Mouse (Mus musculus) kidney, postnatal 10 days (tissue): ENCODE results near the gene Lrrc32.

Experiments
- DNase-seq: peaks from one replicate; pipeline ENCODE4 v3.0.0; 2021; ENCODE audit warnings: mixed read lengths

The Lrrc32 gene

DNA sequence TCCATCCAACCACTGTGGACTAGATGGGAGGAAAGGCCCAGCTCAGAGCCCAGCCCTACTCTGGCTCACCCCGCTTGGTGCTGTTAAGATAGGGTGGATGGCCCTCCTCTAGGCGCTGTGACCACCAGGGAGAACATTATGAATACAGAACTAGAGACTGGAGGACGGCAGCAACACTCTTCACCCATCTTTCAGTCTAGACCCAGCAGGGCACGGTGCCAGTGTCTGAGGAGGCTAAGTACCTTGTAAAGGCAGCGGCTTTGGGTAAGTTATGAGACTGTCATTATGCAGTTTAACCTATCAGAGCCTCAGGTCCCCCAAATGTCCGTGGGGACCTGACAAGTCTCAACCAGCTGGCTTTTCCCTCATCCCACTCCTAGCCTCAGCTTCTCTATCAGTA, at the start of gene Lrrc32:
Gene Lrrc32, plus strand, starts transcription at position 153 of the 400 bp plus-strand sequence.
- peak; percentile 59 for DNase-seq

DNA sequence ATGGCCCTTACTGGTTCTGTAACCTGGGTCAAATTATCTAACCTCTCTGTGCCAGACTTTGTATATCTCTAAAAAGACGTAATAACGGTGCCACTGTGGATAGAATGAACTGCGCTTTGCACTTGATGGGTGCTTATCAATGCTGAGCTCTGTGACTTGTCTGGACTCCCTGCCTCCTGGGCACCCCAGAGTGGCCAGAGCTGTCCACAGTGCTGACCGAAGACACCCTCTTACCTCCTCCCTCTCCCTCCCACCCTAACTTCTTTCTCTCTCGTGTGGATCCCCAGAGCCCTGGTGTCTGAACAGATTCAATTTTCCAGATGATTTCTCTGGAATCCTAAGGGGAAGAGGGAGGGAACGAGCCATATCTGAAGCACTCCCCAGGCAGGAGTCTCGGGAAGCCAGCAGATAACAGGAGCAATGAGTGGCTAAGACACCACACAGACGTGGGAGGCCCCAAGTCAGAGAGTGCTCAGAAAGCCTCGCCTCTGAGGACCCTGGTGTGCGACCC, 49.1 kb upstream of the Lrrc32 start, which contains the start of gene Gucy2d:
Gene Gucy2d, plus strand, starts transcription at position 461 of the 511 bp plus-strand sequence.
- peak; percentile 57 for DNase-seq

DNA sequence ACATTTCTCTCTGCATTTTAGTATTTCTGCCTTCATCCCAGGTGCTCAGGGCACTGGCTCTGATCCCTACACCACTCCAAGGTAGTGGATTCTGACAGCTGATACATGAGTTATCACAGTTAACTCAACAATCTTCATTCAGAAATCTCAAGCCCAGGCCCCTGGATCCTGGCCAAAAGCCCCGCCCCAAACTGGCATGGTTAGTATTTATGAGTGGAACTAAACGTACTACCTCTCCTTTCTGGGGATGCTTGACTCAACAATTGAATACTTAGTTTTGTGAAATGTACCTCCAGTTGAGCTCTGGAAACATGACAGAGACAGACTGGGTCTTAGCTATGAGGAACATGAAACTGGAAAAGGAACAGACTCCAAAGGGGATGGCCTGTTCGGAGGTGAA, 42.2 kb upstream of the Lrrc32 start:
- DNase-seq = no peak

DNA sequence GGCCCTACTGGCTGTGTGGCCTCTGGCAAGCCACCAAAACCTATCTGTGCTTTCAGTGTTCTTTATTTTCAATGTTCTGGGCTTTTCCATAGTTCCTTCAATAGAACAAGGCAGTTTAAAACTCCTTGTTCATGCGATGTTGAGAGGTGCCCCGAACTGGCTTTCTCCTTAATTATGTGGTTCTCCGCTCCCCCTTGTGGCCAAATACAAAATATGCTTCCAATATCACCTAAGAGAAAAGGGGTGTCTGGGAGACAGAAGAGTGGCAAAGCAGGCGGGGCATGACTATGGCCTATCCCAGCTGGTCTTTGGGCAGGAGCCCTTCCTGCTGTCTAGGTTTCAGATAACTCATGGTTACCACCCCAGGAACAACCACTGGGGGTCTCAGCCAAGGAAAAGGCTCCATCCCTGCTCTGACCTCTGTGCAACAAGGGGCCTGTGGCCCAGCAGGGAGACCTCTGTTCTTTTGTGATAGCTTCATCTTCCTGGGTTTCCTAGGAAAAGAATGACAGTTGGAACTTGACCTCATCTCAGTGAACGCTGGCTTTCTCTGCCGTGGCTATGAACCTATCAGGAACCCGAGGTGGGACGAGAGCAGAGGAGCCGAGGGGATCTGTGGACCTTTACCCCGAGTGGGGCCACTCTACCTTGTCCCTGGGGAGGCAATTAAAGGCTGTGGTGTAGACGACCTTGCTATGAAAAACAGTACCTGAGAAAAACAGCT, 41.3 kb upstream of the Lrrc32 start:
- peak; percentile 34 for DNase-seq

DNA sequence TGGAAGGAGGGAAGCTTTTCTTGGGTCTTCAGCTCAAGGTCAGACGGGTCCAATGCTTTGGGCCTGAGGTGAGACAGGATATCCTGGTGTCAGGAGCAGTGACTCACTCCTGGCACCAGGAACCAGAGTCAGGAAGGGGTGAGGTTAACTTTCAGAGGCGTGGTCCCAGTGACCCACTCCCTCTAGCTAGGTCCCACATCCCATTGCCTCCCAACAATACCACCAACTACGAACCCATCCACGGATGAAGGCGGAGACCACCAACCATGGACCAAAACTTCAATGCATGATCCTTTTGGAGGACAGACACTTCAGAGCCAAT, 40.8 kb upstream of the Lrrc32 start:
- no peak for DNase-seq

DNA sequence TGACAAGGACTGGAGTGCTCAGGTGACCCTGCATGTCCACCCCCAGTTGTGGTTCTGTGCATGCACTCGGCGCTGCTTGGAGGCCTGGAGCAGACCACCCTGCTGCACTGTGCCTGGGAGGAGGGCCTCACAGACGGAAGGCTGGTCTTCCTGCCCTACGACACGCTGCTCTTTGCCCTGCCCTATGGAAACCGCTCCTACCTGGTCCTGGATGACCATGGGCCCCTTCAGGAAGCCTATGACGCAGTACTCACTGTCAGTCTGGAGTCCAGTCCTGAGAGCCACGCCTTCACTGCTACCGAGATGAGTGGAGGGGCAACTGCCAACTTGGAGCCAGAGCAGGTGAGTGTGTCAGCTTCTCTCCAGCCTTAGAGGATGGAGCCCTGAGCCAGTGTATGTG, 39.4 kb upstream of the Lrrc32 start:
- DNase-seq = no peak

DNA sequence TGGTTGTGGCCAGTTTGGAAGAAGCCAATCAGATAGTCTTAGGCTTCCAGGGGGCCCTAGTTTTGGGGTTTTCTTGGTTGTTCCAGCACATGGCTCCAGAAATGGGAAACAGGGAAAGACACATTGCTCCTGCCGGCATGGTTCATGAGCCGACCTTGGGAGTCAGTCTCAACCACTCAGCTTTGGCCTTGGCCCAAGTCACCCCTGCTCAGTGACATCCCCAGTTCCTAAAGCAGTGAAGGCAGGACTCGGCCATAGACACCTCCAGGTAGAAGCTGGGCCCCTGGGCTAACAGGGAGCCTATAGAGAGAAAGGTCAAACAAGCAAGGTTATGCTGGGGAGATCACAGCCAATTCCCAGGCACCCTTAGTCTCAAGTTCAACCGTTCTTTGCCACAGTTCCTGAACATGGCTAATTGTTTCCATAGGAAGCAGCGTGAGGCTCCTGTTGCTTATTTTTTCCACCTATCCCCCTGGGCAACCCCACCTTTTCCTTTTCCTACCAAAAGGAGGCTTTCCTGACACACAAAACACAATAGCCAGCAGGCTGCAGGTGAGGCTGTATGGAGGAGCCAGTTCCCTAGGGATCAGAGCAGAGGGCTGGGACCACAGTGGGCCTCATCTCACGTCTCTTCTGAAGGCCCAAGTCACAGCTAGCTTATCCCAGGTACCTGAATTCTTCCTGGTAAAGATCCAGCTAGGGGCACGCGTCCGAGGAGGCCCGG, 34.5 kb upstream of the Lrrc32 start:
- DNase-seq = no peak

DNA sequence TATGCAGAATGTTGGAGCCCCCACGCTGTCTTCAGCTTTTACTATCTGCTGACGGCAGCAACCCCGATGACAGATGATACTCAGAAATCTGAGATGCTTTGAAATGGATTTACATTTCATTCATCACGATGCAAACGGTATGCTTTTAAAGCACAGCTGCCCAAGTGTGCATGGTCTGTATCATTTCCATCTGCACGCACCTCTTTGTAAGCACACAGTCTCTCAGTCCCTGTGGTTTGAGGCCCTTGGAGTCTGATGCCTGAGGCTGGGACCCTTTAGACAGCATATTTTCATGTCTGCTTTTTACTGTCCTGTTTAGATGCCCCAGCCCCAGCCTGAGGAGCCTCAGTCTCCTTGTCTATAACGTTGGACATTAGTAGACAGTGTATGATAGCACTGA, 28.8 kb upstream of the Lrrc32 start:
- no peak for DNase-seq

DNA sequence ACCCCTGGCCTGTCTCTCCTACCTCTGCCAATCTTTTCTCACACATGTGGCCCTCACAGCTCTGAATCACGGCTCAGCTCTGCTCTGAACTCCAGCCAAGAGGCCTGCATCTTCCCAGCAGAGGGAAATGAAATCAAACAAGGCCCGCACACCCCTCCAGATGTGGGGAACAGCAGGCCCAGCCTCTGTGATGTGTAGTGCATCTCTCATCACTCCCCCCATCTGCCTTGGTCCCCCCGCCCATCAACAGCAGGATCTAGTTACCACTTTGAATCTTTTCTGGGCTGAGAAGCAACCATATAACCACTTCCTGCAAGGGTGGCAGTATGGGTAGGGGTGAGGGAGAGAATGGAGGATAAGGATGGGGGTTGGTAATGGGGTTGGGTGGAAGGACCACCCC, 20.0 kb upstream of the Lrrc32 start:
- DNase-seq = no peak

DNA sequence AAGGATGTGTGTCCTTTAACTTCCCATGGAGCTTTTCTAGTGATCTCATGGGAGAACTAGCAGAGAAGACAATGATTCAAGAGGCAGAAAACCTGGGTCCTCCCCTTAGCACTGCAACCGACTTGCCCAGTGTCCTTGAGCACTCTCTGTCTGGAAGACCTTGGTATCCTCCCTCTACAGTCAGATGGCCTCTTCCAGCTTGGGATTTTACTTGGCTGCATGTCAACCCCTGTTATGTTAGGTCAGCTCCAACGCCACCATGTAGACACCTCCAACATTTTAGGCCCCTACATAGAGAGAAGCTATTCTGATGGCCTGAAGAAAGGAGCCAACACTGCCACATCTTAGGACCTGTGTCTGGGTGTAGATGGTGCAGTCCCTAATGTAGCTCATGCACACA, 16.6 kb upstream of the Lrrc32 start:
- no peak for DNase-seq

DNA sequence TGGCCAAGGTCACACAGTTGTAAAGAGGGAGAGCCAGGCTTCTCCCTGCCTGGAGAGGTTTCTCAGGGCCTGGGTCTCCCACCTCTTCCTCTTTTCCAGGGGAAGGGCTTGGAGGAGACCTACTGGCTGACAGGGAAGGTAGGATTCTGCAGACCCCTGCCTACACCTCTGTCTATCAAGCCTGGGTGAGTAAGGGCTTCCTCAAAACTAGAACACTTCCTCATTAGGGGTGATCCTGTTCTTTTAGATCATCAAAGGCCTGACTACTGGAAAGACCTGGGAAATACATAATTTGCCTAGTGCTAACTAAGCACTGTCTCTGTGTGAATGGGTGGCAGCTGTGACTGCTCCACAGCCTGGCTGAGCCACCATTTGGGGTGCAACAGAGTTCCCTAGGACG, 14.5 kb upstream of the Lrrc32 start:
- no peak for DNase-seq

DNA sequence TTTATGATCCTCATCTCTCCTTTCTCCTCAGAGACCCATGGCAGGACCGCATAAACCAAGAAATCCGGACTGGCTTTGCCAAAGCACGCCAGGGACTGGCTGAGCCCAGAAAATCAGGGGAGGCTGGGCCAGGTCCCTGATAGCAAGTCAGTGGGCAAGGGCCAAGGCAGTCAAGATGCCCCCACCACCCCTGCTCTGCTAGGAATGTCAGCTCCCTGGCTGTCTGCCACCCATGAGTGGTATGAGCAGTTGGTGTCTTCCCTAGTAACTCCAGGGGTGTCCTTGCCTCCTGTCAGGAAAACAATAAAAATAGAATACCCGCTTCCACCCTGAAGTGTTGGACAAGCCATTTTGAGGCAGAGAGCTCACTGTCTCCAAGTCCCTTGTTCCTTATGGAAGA, 11.9 kb upstream of the Lrrc32 start:
- DNase-seq = no peak

DNA sequence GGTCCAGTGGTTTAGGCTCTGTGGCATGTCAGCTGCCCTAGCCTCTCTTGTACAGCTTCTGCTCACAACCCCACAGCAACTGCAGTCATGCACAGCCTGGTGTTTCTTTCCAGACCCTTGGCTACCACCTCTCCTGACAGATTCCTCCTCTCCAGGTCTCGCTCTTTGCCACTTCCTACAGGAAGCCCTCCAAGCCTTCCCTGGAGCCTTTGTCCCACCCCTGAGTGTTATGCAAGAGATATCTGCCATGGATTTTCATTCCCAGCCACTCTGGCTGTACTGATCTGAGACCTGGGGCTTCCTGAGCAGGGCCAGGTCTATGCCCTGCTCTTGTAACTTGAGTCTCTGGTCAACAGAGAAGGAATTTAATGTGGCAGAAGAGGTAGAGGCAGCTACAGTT, 8.6 kb upstream of the Lrrc32 start:
- DNase-seq = peak; percentile 10

DNA sequence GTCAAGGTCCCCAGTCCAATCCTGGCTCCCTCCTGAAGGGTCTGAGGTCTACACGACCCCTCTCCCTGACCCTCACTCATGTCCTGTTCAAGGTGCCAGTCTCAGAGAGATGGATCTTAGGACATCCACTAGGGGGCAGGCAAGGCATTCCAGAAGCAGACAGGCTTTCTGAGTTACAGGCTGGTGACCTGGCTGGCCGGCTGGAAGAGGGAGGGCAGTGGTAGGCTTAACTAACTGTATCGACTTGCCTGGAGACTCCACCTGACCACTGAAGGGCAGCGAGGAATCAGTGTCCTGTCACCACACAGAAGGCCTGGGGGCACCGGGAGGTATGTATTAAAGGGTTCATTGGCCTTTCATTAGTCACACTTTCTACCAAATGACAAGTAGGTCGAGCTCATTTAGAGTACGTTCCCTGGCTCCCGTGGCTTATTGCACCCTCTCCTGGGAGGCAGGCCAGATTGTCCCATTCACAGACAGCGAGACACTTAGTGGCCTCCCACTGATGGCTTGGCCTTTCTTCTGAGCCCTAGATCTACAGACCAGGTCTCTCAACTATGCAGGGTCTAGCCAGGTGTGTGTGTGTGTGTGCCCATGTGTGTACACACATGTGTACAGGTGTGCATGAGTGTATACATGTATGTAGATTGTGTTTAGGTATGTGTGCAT, 7.9 kb upstream of the Lrrc32 start:
- DNase-seq = peak; percentile 90

DNA sequence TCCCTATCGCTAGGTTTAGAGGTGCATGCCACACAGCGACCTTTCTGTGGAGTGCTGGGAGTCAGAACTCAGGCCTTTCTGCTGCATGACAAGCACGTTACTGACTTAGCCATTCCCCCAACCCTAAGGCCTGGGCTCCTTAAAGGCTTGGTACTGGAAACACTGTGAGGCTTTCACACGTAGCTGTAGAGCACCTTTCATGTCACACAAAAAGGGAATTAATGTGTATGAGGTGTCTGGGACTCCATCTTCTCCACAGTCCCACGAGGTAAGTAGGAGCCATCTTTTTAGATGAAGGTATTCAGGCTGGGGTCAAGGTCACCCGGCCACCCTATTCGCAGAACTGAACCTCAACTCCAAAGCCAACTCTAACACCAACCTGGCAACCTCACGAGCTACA, 7.2 kb upstream of the Lrrc32 start:
- peak; percentile 10 for DNase-seq

DNA sequence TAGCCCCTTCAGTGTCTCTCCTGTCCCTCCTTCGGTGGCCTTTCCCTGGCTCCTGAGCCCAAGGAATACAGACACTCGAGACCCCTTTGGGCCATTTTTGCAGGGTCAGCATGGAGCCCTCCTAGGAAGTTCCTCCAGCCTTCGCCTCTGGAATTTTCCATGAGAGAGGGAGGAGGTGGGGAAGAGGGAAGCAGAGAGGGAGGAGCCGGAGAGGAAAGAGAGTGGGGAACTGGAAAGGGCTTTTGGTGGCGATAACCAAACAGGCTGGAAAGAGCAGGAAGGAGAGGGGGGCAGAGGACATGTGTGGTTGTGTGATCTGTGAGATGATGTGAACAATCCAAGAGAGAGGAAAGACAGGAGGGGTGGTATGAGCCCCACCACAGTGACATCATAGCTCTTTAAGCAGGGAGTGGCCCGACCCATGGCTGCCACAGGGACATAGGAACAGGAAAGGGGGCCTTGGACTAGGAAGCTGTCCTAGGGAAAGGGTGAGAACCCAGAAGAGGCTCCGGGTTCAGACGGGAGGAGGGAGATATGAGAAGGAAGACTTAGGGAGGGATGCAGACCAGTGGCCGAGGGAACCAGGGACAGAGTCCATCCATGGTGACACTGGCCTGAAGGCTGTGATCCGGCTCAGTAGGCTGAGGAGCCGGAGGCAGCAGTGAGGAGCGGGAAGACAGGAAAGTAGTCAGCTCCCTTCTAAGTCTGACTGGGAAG, 6.4 kb upstream of the Lrrc32 start:
- DNase-seq = peak; percentile 58

DNA sequence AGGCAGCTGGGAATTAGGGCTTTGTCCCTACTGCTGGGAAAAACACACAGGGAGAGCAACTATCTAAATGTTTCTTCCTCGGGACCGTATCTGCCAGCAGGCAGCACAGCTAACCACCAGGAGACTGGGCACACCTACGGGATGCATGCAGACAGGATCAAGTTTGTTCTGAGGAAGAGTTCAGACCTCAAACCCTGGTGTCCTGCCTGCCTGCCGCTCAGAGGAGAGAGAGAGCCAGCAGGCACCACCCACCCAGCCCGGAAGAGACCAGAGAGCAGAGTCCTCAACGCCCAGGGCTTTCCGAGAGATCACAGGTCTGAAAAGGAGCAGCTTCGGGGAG, 5.8 kb upstream of the Lrrc32 start:
- peak; percentile 28 for DNase-seq

DNA sequence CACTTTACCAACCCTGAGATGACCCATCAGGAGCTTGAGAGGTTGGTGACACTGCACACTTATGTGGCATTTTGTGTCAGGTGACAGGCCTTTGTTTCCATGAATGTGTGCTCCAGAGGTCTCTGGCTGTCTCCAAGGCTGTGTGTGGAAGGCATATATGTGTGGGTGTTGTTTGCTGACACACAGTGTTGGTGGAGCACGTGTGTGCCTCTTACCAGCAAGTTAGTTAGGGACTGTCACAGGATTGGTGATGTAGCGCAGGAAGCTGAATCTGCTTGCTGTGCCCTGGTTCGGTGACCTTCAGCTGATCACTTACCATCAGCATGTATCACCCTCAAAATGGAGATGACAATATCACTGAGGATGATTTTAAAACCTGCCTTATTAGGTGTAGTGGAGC, 4.2 kb upstream of the Lrrc32 start:
- no peak for DNase-seq

DNA sequence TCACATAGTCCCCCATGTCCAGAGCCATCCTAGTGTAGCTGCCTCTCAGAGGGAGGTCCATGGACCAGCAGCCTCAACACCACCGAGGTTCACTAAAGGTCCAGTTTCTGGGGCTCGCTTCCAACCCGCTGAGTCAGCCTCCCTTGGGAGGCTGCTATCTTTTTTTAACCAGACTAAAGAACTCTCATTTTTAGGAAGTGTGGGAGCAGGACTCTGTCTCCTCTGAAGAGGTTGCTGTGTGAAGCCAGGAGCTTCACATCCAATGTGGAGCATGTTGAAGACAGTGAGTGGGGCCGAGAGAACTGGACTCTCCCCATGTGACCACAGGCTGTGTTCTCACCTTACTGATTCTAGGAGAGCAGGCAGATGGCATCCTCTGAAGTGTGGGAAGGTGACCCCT, 3.6 kb upstream of the Lrrc32 start:
- DNase-seq = peak; percentile 33

DNA sequence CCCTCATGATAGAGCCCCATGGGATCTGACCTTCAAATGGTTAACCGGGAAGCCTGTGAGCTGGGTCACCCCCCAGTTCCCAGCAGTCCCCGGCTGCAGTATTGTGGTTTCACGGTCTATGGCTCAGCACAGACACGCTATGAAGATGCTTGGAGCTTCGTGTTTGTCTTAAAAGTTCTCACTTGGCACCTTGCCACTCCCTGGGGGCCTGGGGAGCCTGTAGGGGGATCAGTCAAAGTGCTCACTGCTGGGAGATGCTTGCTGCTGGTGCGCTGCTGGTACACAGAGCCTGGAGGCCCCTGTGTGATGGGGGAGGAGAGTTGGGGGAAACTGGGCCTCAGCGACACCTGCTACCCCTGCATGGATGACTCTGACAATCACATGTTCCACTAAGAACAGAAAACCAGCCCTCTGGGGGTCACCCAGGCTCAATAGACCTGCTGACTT, 2.6 kb upstream of the Lrrc32 start:
- DNase-seq = peak; percentile 42

DNA sequence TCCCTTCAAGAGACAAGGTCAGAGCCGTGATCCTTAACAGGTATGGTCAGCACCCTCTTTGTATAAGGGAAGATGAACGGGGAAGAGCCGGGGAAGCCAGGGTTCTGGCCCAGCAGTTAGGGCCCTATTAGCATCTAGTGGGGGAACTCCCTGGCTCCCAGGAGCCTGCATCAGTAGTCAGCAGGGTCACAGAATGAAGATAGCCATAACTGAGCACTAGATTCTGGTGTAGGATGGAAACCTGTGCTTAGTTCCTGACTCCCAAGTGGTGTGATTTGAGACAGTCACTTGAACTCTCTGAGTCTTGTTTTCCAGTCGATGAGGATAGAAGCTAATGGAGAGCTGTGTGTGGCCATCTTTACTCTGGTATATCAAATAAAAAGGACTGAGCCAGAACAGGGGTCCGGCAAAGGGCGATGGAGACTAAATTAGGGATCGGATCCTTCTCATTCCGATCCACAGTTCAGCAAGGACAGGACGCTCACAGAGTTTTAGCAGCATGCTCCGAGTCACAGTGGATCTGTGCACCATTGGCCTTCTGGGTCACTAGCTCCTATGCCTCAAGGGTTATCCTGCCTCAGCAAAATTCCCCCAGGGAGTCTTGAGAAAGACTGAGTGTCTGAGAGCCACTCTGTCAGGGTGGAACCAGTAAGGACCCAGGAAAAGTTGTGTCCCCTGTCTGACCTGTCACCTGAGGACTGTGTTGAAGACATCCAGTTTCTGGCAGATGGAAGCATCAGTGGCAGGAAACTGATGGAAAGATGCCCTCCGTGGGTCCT, 1.7 kb upstream of the Lrrc32 start:
- peak; percentile 6 for DNase-seq

DNA sequence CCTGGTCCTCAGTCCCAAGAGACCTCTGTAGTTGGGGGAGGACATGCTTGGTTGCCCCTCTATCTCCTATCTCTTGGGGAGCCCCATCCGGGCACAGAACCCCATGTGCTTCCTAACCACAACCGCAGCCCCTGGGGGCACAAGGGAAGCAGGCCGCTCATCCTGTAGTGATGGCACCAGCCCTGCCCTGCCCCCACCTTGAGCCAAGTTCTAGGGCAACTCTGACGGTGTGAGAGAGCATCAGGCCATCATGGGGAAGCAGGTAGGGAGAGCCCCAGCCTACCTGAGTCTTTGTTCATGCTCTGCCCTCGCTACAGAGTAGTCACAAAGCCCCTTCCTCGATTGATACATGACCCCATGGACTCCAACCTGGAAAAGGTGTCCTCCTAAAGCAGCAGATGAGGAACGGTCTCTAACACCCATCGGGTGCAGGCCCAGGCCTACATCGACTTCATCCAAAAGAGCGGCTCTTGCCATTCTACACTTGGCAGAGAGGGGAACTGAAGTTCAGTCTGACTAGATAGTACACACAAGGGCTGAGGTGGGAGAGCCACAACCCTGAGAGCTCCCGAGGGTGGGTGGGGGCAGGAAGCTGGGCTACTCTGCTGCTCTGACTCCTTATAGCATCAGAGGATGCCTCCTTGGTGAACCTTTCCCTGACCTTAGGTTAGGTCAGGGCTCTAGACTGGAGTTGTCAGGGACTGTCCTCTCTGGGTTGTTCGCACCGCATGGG, 519 bp upstream of the Lrrc32 start:
- peak; percentile 34 for DNase-seq
